Mouse (Mus musculus) liver, postnatal 0 days (tissue): ENCODE measurements around the gene Lrrc4. TPM values are rescaled to one million over a fixed set of nuclear protein-coding genes. Genes with fewer than 3 reads are reported as not detected.

ENCODE experiments used
- ATAC-seq: fragments of 200-750 bp; cut with Nextera tagmentation; 2 replicates; pipeline ENCODE4 v1.8.0; 2017; ENCODE audit warnings: mild to moderate bottlenecking, moderate library complexity
- DNase-seq: peaks from one replicate; pipeline ENCODE4 v3.0.0-alpha.2; 2016
- H3K27ac ChIP-seq: fragments of 300-500 bp; sonication (generic); 2 replicates; pipeline ENCODE4 v1.5.1; 2014; ENCODE audit warnings: antibody characterized with exemption, moderate library complexity, mild to moderate bottlenecking, low read depth
- H3K27me3 ChIP-seq: fragments of 300-500 bp; sonication (generic); 2 replicates; pipeline ENCODE4 v1.6.1; 2014; ENCODE audit warnings: low read length, control low read depth, mixed read lengths; ENCODE audit not compliant: insufficient read depth
- H3K36me3 ChIP-seq: fragments of 300-500 bp; sonication (generic); replicated peaks from 2 replicates; pipeline ENCODE4 v1.6.1; 2014; ENCODE audit warnings: mild to moderate bottlenecking, control low read depth, low read length, moderate library complexity, mixed read lengths; ENCODE audit not compliant: insufficient read depth
- H3K4me1 ChIP-seq: fragments of 300-500 bp; sonication (generic); 2 replicates; pipeline ENCODE4 v1.6.1; 2014; ENCODE audit warnings: antibody characterized with exemption, mild to moderate bottlenecking, control low read depth; ENCODE audit not compliant: insufficient read depth
- H3K4me2 ChIP-seq: fragments of 300-500 bp; sonication (generic); 2 replicates; pipeline ENCODE4 v1.6.1; 2014; ENCODE audit warnings: low read depth, mild to moderate bottlenecking, low read length, moderate library complexity, mixed read lengths
- H3K4me3 ChIP-seq: fragments of 300-500 bp; sonication (generic); 2 replicates; pipeline ENCODE4 v1.5.1; 2014; ENCODE audit warnings: low read depth, low read length
- H3K9ac ChIP-seq: fragments of 300-500 bp; sonication (generic); replicated peaks from 2 replicates; pipeline ENCODE4 v1.6.1; 2014; ENCODE audit warnings: mild to moderate bottlenecking, moderate library complexity
- H3K9me3 ChIP-seq: fragments of 300-500 bp; sonication (generic); 2 replicates; pipeline ENCODE4 v1.6.1; 2016; ENCODE audit warnings: mild to moderate bottlenecking, control low read depth, low read length, mixed read lengths
- CTCF ChIP-seq: sonication (generic); IDR thresholded peaks from 2 replicates; pipeline ENCODE4 v1.5.1; 2016; ENCODE audit warnings: antibody characterized with exemption, low read depth
- EP300 ChIP-seq: IDR thresholded peaks from 2 replicates; pipeline ENCODE4 v1.6.1; 2016; ENCODE audit warnings: antibody characterized with exemption, low read depth, mild to moderate bottlenecking
- WGBS: fragments of 180-500 bp; shearing (Covaris S2); extraction: QIAGEN DNeasy Blood & Tissue Kit; methylation state at CpG from one replicate; pipeline ENCODE4 v1.1.7; 2014; ENCODE audit not compliant: insufficient replicate concordance; 5-methylcytosine and 5-hydroxymethylcytosine counted together
- polyA plus RNA-seq: library from polyadenylated mRNA; unstranded; fragments of >200 nt; fragmentation: Nextera tagmentation; extraction: Ambion mirVana; gene quantifications from 2 replicates; pipeline ENCODE4 v1.2.1, GENCODE M21; 2015

Gene Lrrc4
- polyA plus RNA-seq, 1 experiment from 2014 or later: 0.08 TPM

GRCm38 (mm10) chr6:28743586-28743985, 88.0 kb downstream of the Lrrc4 start:
- no peak overlapping the region for H3K9ac ChIP-seq
- H3K4me2 ChIP-seq: no peak overlapping the region
- no peak for DNase-seq
- no peaks in the 10 kb centered on the region for H3K27me3 ChIP-seq
- peaks cover 14% of the 10 kb centered on the region for H3K36me3 ChIP-seq
- H3K4me1 ChIP-seq: no peaks in the 10 kb centered on the region
- WGBS: 77% methylated on average over 1 of the region's 1 CpGs
- no peaks in the 10 kb centered on the region for H3K9me3 ChIP-seq
- ATAC-seq: no peak
- no peak overlapping the region for H3K27ac ChIP-seq
- no peak overlapping the region for H3K4me3 ChIP-seq
- TF ChIP-seq EP300 (no peak), CTCF (no peak)

GRCm38 (mm10) chr6:28737601-28738000, 93.9 kb downstream of the Lrrc4 start:
- H3K9ac ChIP-seq: no peak overlapping the region
- no peaks in the 10 kb centered on the region for H3K27me3 ChIP-seq
- ATAC-seq (peak; percentile 57), DNase-seq (no peak)
- H3K27ac ChIP-seq: peak overlapping the region; percentile 13; the same call in 1 of the 2 replicates
- WGBS: 38% methylated on average over 1 of the region's 1 CpGs
- no peak overlapping the region for H3K4me3 ChIP-seq
- H3K4me2 ChIP-seq: no peak overlapping the region
- TF ChIP-seq EP300 (no peak), CTCF (no peak)
- H3K36me3 ChIP-seq: no peaks in the 10 kb centered on the region
- H3K4me1 ChIP-seq: no peaks in the 10 kb centered on the region
- no peaks in the 10 kb centered on the region for H3K9me3 ChIP-seq

GRCm38 (mm10) chr6:28736665-28737064, 94.9 kb downstream of the Lrrc4 start:
- DNase-seq: no peak
- Histone ChIP-seq H3K9me3 (no peaks in the 10 kb centered on the region), H3K27ac (0 out of 2 replicates have a peak overlapping the region, but pooled peaks have one; percentile 44), H3K36me3 (no peaks in the 10 kb centered on the region), H3K27me3 (no peaks in the 10 kb centered on the region), H3K4me2 (no peak overlapping the region), H3K4me3 (no peak overlapping the region), H3K9ac (no peak overlapping the region), H3K4me1 (0 out of 2 replicates have a peak, but pooled peaks cover 2% of the 10 kb centered on the region)
- TF ChIP-seq CTCF (no peak), EP300 (no peak)
- ATAC-seq: peak; percentile 50; the same call in 1 of the 2 replicates
- WGBS: 69% methylated on average over 7 of the region's 7 CpGs

- WGBS: 70% methylated on average over 9 of the region's 9 CpGs
- DNase-seq: no peak
- no peak overlapping the region for H3K4me2 ChIP-seq
These were observed 96.4 kb downstream of the Lrrc4 start for GRCm38 (mm10) chr6:28735116-28735515.

GRCm38 (mm10) chr6:28733884-28734647, 97.5 kb downstream of the Lrrc4 start:
- 0 out of 2 replicates have a peak overlapping the region, but pooled peaks have one; percentile 24 for H3K27ac ChIP-seq
- 65% methylated on average over 5 of the region's 5 CpGs for WGBS
- H3K4me1 ChIP-seq: 0 out of 2 replicates have a peak, but pooled peaks cover 7% of the 10 kb centered on the region
- peak; percentile 53 for ATAC-seq
- no peaks in the 10 kb centered on the region for H3K9me3 ChIP-seq
- DNase-seq: no peak
- no peaks in the 10 kb centered on the region for H3K27me3 ChIP-seq
- H3K36me3 ChIP-seq: no peaks in the 10 kb centered on the region
- no peak overlapping the region for H3K9ac ChIP-seq
- no peak overlapping the region for H3K4me2 ChIP-seq
- TF ChIP-seq EP300 (peak; percentile 38; the same call in 1 of the 2 replicates), CTCF (no peak)
- no peak overlapping the region for H3K4me3 ChIP-seq

More at GRCm38 (mm10) chr6:28735116-28735515, 96.4 kb downstream of the Lrrc4 start:
- no peak for ATAC-seq
- H3K27ac ChIP-seq: no peak overlapping the region
- no peaks in the 10 kb centered on the region for H3K36me3 ChIP-seq
- H3K27me3 ChIP-seq: no peaks in the 10 kb centered on the region
- H3K9me3 ChIP-seq: no peaks in the 10 kb centered on the region
- H3K9ac ChIP-seq: no peak overlapping the region
- no peak overlapping the region for H3K4me3 ChIP-seq
- TF ChIP-seq EP300 (no peak), CTCF (no peak)
- H3K4me1 ChIP-seq: 0 out of 2 replicates have a peak, but pooled peaks cover 4% of the 10 kb centered on the region

- 0 out of 2 replicates have a peak overlapping the region, but pooled peaks have one; percentile 56 for H3K27ac ChIP-seq
- H3K4me1 ChIP-seq: 0 out of 2 replicates have a peak, but pooled peaks cover 7% of the 10 kb centered on the region
- H3K4me3 ChIP-seq: no peak overlapping the region
- no peak overlapping the region for H3K4me2 ChIP-seq
- H3K9ac ChIP-seq: no peak overlapping the region
- no peak for TF ChIP-seq CTCF
- no peak for TF ChIP-seq EP300
- no peaks in the 10 kb centered on the region for H3K27me3 ChIP-seq
- DNase-seq (peak; percentile 28), ATAC-seq (peak; percentile 91)
- no peaks in the 10 kb centered on the region for H3K9me3 ChIP-seq
- WGBS: 70% methylated on average over 6 of the region's 6 CpGs
- no peaks in the 10 kb centered on the region for H3K36me3 ChIP-seq
These were observed 100.3 kb downstream of the Lrrc4 start for GRCm38 (mm10) chr6:28731246-28731645.
